Mouse (Mus musculus) WW6 (cell line): ENCODE data around the gene Nfib.

Experiments used
- DNase-seq: peaks from one replicate; pipeline ENCODE4 v3.0.0-alpha.2; 2013; ENCODE audit warnings: low read depth, low spot score

Nfib gene

DNA sequence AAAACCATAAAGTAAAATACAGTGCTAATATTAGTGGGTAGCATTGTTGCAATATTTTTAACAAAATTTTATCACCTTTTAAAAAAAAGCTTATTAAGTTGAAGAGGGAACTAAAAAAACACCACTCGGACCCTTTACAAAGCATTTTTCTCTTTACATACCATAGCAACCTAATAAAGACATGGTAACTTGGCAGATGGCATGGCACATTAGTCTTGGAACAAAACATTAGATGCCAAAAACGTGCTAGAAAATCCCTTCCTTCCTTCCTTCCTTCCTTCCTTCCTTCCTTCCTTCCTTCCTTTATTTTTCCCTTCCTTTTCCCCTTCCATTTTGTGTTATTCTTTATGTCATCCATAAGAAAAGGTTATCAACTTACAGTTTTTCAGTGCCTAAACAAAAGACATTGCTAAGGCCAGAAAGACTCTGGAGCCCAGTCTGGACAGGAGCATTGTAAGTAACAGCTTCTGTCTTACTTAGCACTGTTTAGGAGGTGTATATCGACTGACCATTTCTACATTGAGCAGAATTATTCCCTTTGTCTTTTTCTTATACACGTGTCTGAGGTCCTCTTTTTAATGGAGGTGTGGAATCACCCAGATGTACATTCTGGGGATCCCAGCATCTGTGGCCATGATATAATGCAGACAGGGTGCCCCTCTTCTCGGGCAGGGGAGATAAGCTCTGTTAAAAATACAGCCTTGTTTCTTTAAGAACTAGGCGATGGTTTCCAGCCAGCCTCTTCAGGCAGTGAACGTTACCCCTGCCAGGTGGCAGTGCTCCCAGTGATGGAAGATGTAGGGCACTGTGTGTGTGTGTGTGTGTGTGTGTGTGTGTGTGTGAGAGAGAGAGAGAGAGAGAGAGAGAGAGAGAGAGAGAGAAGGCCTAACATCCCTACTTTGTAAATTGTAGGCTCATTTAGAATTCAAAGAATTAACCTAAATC, 113.2 kb downstream of the Nfib start:
- DNase-seq: no peak

DNA sequence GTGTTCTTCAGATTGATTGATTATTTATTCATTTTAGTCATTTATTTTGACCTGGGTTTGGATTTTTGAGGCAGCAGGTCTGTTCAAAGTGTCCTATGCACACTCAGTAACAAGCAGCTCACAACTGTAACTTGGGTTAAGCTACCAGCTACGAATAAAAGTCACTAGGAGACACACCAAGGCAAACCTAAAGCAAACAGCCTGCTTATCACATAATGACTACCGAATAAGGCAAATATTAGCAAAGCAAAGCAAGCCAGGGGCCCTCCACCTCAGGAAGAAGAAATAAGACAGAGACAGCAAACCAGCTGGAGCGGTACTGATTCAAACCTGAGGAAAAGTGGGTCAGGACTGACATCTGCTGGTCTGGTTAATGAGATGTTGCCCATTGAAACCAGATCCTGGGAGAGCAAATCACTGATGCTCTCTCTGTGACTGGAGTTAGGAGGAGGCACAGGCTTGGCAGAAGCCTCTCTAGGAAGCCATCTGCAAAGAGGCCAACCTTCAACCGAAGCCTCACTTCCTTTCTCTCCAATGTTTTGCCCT, 116.1 kb downstream of the Nfib start:
- DNase-seq: no peak

DNA sequence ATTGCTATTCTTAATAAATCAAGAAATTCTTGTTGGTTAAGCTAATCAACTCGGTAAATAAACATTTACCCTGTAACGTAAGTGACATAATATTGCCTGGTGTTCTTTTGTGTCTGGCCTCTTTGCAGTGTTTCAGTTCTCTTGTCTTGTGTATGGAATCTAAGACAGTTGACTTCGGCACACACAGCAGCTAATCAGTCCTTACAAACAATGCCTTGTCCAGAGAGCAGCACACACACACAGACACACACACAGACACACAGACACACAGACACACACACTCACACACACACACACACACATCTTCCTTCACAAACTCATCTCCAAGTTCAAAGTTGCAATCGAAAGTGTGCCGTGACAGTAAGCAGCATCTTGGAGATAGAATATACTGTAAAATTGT, 116.8 kb downstream of the Nfib start:
- DNase-seq: no peak

DNA sequence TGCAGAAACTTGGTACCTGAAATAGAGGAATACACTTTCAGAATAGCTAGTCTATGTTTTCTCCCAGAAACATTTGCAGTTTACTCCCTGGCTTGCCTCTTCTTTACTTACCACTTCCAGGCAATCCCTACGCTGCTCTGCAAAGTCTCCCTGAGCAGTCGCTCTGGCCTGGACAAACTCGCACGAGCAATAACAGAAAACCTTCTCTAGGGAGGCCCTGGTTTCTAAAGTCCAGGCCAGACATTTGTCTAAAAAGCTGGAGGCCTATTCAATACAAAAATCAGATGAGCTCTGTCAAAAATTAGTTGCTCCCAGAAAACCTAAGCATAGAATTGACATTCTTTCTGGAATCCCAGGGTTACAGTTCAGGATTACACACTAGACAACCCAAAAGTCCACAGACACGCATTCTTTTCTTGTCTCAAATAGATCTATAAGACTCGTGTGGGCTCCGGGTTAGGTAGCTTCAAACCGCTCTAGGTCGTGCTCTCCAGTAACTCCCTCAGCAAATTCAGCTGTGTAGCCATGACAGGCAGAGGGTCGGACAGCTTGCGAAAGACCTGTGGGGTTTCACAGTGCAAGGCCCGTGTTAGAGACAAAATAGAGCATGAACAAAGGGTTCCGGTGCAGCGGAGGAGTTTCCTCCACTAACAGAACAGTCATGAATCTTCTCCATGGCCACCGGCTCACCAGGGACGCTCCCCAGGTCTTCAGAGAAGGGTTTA, 118.2 kb downstream of the Nfib start:
- no peak for DNase-seq

DNA sequence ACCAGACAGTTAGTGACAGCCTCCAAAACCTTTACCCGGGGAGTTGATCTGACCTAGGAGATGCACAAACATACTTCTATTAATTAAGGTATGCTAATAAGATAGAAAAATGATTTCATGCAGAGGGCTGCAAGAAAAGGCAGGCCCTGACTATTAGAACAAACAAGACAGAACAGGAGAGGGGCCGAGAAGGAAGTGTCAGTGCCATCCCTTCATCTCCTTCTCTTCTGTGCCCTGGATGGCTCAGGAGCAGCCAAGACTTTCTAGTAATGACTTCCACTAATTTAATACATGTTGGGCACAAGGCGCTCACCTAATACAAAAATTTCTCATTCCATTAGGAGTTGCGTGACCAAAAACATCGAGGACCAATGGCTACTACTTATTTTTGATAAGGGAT, 118.9 kb downstream of the Nfib start:
- DNase-seq: no peak

DNA sequence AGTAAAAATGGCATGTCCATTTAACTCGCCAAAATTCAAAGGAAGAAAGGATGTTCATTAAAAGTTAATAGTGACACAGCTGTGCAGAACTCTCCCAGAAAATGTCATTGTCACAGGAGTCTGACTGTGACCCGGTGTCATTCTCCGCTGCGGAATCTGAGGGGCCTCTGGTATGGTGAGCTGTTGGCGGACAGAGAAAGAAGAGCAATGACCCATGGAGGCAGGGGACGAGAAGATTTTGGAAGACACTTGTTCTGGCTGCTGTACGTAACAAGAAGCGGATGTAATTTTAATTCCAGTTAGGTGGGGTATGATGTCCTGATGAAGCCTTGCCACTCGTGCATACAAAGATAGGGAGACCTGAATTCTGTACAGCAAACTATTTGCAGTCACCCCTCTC, 120.0 kb downstream of the Nfib start:
- DNase-seq: no peak

DNA sequence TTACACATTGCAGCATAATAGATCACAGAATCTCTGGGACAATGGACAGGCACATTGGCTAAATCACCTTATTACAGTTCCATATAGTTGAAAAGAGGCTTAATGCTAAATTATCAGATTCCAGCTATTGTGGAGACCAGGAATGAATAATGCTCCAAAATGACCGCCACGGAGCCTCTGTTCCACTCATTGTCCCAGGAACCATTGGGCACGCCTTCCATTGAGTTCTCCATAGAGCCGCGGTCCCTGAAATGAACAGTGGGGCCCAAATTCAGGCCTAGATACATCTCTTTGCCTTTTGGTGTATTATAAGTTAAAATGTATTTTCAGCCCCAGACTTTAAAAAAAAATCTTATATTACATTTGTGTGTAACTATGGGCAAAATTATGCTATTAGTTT, 120.5 kb downstream of the Nfib start:
- no peak for DNase-seq

DNA sequence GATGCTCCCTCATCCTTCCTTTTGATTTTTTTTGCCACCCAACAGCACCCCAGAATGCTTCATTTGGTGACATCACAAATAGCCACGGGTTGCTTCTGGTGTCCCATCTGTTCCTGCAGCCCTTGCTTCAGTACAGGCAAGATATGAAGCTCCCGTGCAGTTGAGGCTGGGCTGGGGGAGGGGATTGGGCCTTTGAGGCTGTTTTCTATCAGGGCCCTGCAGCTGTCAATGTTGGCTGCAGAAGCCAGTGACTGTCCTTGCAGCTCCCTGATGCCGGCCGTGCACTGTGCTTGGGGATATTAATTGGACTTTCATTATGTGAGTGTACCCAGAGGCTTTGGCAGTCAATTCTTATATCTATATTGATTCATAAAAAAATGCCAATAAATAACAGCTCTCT, 121.0 kb downstream of the Nfib start:
- no peak for DNase-seq

DNA sequence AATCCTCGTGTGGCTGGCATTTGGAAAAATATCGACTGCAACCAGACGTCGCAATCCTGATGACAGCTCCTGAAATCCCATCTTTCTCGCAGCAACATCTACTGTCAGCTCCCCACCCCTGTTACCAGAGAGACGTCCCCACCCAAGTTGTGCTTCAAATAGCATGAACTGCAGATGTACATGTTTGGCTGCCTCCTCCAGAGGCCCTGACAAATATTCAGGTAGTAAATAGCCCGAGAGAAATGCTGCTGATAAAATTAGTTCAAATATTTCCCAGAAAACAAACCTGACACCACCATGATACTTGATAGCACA, 132.3 kb downstream of the Nfib start:
- DNase-seq: no peak

DNA sequence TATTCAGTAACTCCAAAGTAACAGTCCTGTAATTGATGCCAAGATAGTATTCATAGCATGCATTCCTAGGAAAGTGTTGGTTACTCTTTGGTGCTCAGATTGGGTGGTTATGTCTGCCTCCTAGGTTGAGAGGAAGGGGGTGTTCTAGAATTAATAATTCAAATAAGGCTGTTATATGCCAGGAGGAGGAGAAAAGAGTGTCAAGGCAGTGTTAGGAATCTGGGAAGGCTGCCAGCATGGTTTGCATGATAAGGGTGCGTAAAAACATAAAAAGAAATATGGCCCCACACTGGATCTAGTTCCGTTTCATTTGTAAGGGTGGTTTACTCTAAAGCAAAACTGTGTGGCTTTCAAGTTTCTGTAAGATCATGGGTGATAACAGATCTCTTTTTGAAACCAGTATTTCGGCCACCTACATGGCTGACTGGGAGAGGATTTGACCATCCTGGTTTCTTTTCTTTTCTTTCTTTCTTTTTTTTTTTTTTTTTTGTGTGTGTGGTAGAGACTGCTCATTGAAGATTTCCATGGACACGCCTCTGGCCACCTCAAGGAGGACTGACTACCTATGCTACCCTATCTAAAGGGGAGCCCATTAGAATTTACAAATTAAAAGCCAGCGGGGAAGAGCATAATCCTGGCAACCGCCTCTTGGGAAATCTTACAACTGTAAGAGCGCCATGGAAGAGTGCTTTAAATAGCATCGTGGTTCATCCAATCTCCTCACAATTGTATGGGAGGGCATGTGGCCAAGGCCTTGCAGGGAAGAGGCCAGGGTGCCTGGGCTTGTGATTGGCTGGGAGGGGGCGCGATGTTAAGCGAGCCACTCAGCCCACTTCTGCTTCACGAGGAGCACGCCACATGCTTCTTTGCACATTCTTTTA, 132.9 kb downstream of the Nfib start:
- DNase-seq: no peak

DNA sequence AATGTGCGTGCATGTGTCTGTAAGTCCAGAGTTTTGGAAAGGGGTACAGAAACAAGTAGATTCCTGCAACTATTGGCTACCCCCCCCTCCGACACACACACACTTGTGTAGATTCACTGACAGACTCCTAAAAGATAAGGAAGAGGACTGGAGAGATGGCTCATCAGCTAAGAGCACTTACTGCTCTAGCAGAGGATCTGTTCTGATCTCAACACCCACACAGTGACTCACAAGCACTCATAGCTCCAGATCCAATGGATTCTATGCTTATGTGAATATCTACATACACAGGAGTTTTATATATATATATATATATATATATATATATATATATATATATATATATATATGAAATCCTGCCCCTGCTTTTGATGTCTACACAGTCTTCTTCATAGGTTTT, 146.7 kb downstream of the Nfib start:
- no peak for DNase-seq

DNA sequence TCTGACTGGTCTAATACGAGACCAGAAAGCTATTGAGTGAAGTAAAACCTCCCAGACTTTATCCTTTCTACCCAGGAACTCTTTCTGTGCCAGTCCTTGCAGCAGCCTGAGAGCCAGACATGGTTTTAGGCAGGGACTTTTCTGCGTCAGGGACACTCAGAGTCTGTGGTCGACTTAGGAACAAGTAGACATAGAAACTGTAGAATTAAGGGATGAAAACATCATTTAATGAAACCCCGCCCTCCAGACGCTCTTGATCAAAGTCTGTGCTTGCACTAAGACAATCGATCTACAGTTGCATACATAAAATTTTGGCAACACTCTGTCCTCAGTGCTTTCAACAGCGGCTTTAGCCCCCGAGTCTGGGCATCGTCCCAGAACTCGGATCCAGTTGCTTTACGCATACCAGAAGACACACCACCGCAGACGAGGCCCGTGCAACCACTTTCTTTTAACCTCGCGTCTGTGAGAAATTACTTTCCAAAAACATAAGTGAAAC, 149.8 kb downstream of the Nfib start:
- no peak for DNase-seq

DNA sequence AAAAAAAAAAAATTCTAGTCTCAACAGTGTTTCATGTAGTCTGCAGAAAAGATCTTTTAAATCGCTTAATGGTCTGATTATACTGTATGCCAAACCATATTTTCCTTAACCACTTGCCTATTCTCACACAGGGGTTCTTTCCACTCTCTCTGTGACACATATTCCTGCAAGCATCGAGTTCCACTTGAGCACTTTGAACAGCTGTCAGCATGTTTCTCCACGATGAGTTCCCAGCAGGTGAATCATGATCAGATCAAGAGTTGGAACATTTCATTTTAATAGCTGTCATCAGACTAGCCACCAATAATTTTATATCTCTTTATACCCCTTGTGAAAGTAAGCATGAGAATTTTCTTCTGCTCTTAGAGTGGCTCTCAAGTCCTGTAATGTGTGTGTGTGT, 151.9 kb downstream of the Nfib start:
- no peak for DNase-seq

DNA sequence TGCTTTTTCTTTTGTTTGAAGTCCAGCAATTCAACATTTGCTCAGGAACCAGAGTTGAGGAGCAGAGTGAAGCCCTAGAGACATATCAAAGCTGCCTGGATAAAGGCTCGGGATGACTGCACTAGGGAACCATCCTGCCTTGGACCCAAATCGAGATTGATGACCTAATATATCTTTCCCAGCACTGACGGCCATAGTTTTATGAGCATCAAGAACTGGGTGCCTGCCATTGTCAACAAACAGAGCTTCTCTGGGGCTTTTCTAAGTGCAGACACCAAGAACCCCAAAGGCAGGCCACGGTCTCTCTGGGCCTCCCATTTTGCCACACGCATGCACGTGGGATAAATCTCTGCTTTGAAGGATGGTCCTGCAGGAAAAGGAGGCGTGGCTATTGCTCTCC, 153.3 kb downstream of the Nfib start:
- DNase-seq: no peak

DNA sequence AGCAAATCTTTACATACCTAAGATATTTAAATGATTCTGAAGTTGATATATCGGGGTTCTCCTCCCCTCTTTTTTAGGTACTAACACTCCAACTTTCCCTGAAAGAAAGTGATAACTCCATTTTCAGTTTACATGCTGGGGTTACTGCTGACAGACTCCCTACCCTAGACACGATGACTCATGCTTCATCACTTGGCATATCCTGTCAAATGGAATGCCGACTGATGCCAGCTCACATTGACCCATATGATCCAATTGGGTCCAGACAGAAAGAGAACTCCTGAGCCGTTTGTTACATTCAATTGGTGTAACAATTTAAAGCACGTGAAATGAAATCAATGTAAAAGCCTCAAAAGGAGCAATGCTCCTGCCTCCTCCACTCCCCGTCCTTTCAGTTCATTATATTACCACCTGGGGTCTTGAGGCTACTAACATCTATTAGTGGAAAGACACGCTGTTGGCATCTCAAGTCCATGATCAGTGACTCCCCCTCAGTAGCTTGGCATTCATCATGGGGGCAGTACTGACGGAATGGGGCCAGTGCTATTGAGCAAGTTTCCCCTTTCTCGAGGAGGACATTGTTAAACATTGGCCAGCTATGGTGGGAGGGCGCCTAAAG, 155.7 kb downstream of the Nfib start:
- DNase-seq: no peak

DNA sequence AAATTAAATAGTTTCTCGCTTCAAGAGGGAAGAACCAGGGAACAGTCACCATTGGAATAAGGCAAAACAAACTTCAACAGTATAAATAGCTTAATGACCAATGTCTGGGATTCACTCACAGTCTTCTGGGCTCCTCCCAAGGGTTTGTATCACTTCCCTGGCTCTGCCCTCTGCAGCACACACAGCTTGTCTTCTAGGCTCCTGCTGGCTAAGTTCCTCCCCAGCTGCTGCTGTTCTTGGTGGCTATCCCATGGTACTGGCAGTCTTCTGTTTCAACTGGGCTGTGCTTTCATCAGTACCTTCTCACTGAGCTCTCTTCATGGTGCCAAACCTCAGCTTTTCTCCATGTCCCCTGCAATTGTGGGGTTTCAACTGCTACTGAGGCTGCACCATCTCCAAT, 157.3 kb downstream of the Nfib start:
- no peak for DNase-seq

DNA sequence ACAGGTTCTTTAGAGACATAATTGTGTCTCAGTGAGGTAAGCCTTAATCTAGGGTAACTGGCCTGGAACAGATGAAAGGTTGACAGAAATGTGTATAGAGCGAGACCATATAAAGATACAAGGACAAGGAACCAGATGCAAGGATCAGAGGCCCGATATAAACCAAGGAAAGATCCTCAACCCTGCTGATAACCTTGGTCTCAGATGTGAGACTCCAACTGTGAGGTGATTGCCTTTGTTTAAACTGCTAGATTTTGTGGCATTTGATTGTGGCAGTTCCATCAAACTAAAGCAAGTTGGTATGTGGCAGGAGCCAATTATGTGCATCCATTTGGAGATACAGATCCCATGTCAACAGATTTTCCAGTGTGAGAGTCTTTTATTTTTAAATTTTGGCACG, 161.6 kb downstream of the Nfib start:
- DNase-seq: no peak

DNA sequence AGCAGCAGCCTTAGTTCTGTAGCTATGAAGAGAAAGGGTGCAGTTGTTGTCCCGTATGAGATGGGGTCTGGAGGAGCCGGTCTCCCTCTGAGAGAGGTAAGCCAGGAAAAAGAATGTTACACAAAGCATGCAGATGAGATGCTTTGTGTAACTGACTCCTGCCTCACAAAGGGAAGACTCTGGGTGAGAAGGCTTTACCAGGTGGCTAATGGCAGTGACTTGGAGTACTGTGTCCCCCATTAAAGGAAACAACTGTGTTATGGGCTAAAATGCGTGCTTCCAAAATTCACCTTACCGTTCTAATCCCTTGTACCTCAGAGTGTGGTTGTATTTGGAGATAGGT, 162.2 kb downstream of the Nfib start:
- DNase-seq: no peak

DNA sequence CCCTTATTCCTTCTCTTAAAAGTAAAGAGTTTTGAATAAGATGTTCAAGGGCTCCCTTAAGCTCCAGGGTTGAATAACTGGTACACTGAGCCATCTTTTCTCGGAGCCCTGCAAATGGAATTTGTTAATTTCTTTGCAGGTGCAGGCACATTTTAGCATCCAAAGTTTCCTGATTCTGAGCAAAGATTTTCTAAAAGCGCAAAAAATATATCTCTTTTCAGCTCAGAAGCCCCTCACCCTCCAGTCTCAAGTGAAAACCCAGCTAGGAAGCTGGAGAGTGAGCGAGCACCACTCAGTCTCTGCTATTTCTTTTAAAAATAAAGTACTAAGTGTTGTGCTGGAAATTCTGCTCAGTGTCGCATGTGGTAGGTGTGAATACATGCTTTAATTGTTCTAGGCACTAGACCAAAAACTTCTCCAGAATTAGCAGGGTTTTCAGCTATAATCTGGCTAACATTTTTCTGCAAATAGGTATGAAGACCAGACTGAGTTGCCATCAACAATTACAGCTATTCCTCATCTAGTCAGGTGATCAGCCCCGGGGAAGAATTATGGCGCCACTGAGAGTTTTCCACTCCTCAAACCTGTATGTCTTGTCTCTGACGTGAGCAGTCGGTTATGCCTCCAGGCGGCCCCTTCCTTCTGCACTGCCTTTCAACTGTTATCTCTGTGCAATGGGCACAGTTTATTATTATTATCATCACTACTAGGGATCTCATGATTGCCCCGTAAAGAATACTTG, 162.7 kb downstream of the Nfib start:
- no peak for DNase-seq

DNA sequence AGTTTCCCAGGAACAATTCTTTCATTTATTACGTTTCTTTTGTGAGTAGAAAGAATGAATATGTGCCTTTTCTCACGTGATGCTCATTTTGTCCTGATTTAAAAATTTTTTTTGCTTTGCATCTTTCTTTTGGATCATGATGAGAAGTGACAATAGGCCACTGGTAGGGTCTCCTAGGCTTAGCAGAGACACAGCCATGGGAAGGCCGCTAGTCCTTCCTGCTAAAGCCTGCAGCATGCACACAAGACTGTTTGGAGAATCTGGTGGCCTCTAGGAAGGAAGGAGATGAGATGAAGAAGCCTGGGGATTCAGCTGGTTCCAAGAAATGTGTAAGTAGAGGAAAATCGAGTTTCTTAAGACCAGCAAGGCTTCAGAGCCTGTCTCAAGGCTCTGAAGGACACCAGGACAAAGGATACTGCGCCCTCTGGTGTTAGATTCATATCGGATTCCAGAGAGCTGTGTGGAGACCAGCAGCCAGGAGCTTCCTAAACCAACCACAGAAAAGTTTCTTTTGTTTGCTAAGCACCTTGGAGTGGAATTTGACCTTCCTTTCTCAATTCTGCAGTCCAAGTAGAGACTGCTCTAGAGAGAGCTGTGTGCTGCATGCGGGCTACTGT, 163.5 kb downstream of the Nfib start:
- no peak for DNase-seq
